Mouse (Mus musculus) heart, embryonic 16.5 days (tissue): ENCODE data around the gene Clec10a. TPM values are rescaled to one million over a fixed set of nuclear protein-coding genes. Genes with fewer than 3 reads are reported as not detected.
"Not testable (repeated sequence)": the region's sequence is repeated elsewhere in the genome, so short reads cannot be mapped to it uniquely, and the experiment has no call there.

Experiments used
- ATAC-seq: fragments of 200-750 bp; cut with Nextera tagmentation; replicated peaks from 2 replicates; pipeline ENCODE4 v1.8.0; 2017; ENCODE audit warnings: moderate number of reproducible peaks; ENCODE audit not compliant: insufficient read depth, low FRiP score; ENCODE audit errors: extremely low read depth
- H3K27ac ChIP-seq: fragments of 300-500 bp; sonication (generic); 2 replicates; pipeline ENCODE4 v1.5.1; 2014; ENCODE audit warnings: mild to moderate bottlenecking, low read length, control low read depth, moderate library complexity
- H3K27me3 ChIP-seq: fragments of 300-500 bp; sonication (generic); 2 replicates; pipeline ENCODE4 v1.6.1; 2014; ENCODE audit warnings: low read length, mixed read lengths; ENCODE audit not compliant: control insufficient read depth, insufficient read depth
- H3K36me3 ChIP-seq: fragments of 300-500 bp; sonication (generic); 2 replicates; pipeline ENCODE4 v1.6.1; 2014; ENCODE audit not compliant: control insufficient read depth, insufficient read depth
- H3K4me1 ChIP-seq: fragments of 300-500 bp; sonication (generic); 2 replicates; pipeline ENCODE4 v1.6.1; 2014; ENCODE audit warnings: low read length, mixed read lengths; ENCODE audit not compliant: control insufficient read depth, insufficient read depth
- H3K4me2 ChIP-seq: fragments of 300-500 bp; sonication (generic); 2 replicates; pipeline ENCODE4 v1.6.1; 2014; ENCODE audit warnings: low read depth, mild to moderate bottlenecking, control low read depth, low read length
- H3K4me3 ChIP-seq: fragments of 300-500 bp; sonication (generic); 2 replicates; pipeline ENCODE4 v1.5.1; 2014; ENCODE audit warnings: mild to moderate bottlenecking, control low read depth, low read length
- H3K9ac ChIP-seq: fragments of 300-500 bp; sonication (generic); 2 replicates; pipeline ENCODE4 v1.6.1; 2014; ENCODE audit warnings: low read length, control low read depth
- H3K9me3 ChIP-seq: fragments of 300-500 bp; sonication (generic); replicated peaks from 2 replicates; pipeline ENCODE4 v1.6.1; 2016; ENCODE audit warnings: low read length; ENCODE audit not compliant: control insufficient read depth
- WGBS: fragments of 180-500 bp; shearing (Covaris S2); extraction: QIAGEN DNeasy Blood & Tissue Kit; methylation state at CpG from one replicate; pipeline ENCODE4 v1.1.7; 2014; 5-methylcytosine and 5-hydroxymethylcytosine counted together
- polyA plus RNA-seq: library from polyadenylated mRNA; unstranded; fragments of >200 nt; fragmentation: Nextera tagmentation; extraction: Ambion mirVana; gene quantifications from 2 replicates; pipeline ENCODE4 v1.2.1, GENCODE M21; 2015

Clec10a gene
- polyA plus RNA-seq, 1 experiment from 2014 or later, result 1.1 TPM

DNA sequence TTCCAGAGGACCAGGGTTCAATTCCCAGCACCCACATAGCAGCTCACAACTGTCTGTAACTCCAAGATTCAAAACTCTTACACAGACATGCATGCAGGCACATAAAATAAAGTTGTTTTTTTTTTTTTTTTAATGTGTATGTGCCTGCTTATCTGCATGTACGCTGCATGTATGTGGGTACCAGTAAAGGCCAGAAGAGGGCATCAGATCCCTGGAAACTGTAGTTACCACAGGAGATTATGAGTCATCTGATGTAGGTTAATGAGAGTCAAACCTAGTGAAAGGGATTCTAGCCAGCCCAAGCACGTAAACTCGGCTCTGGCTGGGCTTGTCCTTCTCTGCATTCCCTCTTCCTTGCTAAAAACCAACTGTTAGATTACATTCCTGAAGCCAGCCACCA is 4.9 kb upstream of the Clec10a start:
- H3K36me3 ChIP-seq, result no peaks in the 10 kb centered on the region
- no peak for ATAC-seq
- no peak overlapping the region for H3K9ac ChIP-seq
- no peak overlapping the region for H3K4me3 ChIP-seq
- H3K4me1 ChIP-seq, result no peaks in the 10 kb centered on the region
- H3K9me3 ChIP-seq, result 0 out of 2 replicates have a peak, but pooled peaks cover 3% of the 10 kb centered on the region
- H3K27ac ChIP-seq, result no peak overlapping the region
- 65% methylated on average over 3 of the region's 3 CpGs for WGBS
- H3K4me2 ChIP-seq, result no peak overlapping the region
- no peaks in the 10 kb centered on the region for H3K27me3 ChIP-seq

- ATAC-seq, result no peak
- no peak overlapping the region for H3K27ac ChIP-seq
- no peak overlapping the region for H3K4me2 ChIP-seq
- no peaks in the 10 kb centered on the region for H3K4me1 ChIP-seq
- H3K27me3 ChIP-seq, result no peaks in the 10 kb centered on the region
- 55% methylated on average over 3 of the region's 3 CpGs for WGBS
- no peaks in the 10 kb centered on the region for H3K36me3 ChIP-seq
- no peaks in the 10 kb centered on the region for H3K9me3 ChIP-seq
- H3K9ac ChIP-seq, result no peak overlapping the region
- no peak overlapping the region for H3K4me3 ChIP-seq
Measured at GRCm38 (mm10) chr11:70162336-70162735, 6.3 kb downstream of the Clec10a start.

DNA sequence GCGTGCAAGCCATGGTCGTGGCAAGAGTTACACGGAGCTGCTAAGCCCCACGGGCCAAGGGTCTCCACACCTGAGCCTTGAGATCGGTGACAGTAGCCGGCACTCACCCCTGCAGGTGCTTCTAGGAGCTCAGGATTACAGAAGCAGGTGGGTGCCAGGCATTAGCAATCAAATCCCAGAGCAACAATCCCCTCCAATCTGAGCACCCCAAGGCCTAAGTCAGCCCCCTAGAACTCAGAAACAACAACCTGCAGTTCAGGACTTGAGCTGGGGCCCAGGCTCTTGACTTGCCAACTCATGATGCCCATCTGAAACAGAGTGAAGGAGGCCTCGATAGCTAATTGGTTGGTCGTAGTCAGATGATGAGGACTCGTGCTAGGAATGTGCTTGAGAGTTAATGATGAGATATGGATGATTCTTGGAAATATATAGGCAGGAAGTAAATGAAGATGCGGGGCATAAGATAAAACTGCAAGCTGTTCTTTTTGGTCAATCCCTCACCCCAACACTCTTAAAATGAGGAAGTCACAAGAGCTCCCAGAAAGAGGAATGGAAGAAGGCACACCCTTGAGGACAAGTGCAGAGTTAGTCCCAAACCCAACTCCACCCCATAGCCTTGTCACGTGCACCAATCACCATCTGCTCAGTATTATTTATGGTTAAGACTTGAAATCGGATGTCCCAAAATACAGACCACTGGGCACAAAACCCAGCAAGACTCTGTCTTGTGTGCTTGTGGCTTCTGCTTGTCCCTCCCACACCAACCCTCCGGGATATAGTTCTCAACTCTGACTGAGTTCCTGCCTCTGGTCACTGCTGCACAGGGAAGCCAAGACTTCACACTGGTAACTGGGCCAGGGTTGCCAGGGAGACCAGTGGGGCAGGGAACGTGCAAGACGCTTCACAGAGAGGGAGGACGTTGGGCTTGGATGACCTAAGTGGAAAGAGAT is 10.2 kb downstream of the Clec10a start:
- H3K9me3 ChIP-seq, result no peaks in the 10 kb centered on the region

DNA sequence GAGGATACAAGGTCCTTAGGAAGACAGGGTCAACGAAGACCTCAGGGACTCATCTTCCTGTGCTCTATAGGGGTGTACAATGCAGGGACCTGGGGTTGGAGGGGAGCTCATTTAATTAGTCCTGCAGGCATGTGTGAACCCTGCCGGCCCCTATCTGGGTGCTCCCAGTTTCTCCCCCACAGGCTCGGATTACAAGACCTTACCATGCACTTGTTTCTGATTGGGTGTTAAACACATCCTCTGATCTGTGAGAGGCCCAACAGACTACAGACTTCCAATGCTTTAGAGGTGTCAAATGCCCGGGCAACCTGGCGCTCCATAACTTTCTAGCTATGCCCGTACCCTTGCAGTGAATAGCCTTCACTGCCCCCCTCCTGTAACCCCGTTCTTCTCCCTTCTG is 12.1 kb downstream of the Clec10a start:
- H3K9ac ChIP-seq, result no peak overlapping the region
- no peak for ATAC-seq

More for the DNA sequence above, 10.2 kb downstream of the Clec10a start:
- Histone ChIP-seq H3K9ac (no peak overlapping the region), H3K27ac (no peak overlapping the region), H3K27me3 (no peaks in the 10 kb centered on the region), H3K4me2 (no peak overlapping the region), H3K4me3 (no peak overlapping the region), H3K4me1 (no peaks in the 10 kb centered on the region), H3K36me3 (no peaks in the 10 kb centered on the region)
- WGBS, result 61% methylated on average over 16 of the region's 16 CpGs
- no peak for ATAC-seq

DNA sequence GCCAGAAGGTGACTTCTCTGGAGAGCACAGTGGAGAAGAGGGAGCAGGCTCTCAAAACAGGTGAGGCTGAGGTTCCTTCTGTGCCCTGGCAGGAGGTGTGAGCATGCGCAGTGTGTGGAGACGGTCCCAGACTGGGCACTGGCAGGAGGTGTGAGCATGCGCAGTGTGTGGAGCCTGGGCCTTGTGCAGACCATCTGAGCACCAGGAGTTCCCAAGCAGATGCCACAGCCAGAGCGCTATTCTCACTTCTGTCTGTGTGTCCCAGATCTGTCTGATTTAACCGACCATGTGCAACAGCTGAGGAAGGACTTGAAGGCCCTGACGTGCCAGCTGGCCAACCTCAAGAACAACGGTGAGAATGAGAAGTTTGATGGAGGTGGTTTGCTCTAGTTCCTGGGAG is 13.5 kb downstream of the Clec10a start:
- H3K4me1 ChIP-seq, H3K27ac ChIP-seq, ATAC-seq, H3K9ac ChIP-seq, H3K4me3 ChIP-seq, H3K27me3 ChIP-seq, H3K4me2 ChIP-seq, H3K9me3 ChIP-seq, H3K36me3 ChIP-seq: not testable (repeated sequence)
- WGBS, result 85% methylated on average over 7 of the region's 7 CpGs

More for the DNA sequence above, 12.1 kb downstream of the Clec10a start:
- Histone ChIP-seq H3K4me2 (no peak overlapping the region), H3K27me3 (no peaks in the 10 kb centered on the region), H3K4me3 (no peak overlapping the region), H3K27ac (no peak overlapping the region), H3K36me3 (no peaks in the 10 kb centered on the region), H3K4me1 (no peaks in the 10 kb centered on the region), H3K9me3 (no peaks in the 10 kb centered on the region)
- 53% methylated on average over 7 of the region's 7 CpGs for WGBS

DNA sequence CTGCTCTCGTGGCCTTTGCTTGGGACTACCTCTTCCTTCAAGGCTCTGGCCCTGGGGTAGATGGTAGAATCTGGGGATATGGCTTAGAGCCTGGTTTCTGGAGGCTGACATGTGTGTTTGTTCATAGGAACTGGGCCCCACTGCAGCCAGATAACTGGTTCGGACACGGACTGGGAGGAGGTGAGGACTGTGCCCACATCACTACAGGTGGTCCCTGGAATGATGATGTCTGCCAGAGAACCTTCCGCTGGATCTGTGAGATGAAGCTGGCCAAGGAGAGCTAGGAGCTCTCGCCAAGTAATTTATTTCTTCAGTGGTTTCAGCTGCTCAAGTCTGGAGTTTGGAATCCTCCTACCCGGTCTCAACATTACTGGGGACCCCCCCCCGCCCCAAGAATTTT is 14.3 kb downstream of the Clec10a start:
- Histone ChIP-seq H3K27ac (no peak overlapping the region), H3K9ac (no peak overlapping the region), H3K27me3 (no peaks in the 10 kb centered on the region), H3K4me2 (no peak overlapping the region), H3K9me3 (no peaks in the 10 kb centered on the region), H3K36me3 (no peaks in the 10 kb centered on the region), H3K4me3 (no peak overlapping the region), H3K4me1 (no peaks in the 10 kb centered on the region)
- WGBS, result 73% methylated on average over 7 of the region's 7 CpGs
- ATAC-seq, result no peak

DNA sequence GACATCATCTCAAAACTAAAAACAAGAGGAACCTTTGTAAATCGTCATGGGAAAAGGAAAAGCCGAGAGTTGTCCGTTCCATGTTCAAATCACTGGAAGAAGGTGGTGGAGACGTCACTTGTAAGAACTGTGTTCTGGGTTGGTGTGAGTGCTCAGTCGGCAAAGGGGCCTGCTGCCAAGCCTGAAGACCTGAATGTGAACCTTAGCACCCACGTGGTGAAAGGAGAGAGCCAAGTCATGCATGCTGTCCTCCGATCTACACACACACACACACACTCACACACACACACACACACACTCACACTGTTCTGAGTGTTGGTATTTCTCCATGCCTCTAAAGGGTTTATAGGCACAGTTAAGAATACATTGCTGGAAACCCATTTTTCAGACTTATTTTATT is 15.2 kb downstream of the Clec10a start:
- Histone ChIP-seq H3K4me3 (no peak overlapping the region), H3K4me2 (no peak overlapping the region), H3K9ac (no peak overlapping the region), H3K4me1 (no peaks in the 10 kb centered on the region), H3K36me3 (no peaks in the 10 kb centered on the region), H3K27ac (no peak overlapping the region), H3K9me3 (no peaks in the 10 kb centered on the region), H3K27me3 (no peaks in the 10 kb centered on the region)
- 68% methylated on average over 7 of the region's 7 CpGs for WGBS
- ATAC-seq, result no peak

DNA sequence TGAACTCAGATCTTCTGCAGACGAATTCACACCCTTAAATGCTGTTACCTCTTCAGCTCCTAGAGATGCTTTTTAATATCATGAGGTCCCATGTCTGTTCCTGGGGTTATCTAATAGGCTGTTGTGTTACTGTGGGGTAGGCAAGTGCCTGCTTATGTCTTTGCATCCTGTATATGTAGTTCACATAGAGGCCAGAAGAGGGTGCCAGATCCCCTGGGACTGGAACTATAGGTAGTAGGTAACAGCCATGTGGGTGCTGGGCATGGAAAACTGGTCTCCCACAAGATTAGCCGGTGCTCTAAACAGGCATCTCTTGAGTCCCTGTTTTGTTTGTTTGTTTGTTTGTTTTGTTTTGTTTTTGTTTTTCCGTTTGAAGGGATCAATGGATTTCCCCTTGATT is 15.8 kb downstream of the Clec10a start:
- Histone ChIP-seq H3K9ac (no peak overlapping the region), H3K4me1 (no peaks in the 10 kb centered on the region), H3K27ac (no peak overlapping the region), H3K4me3 (no peak overlapping the region), H3K36me3 (no peaks in the 10 kb centered on the region), H3K4me2 (no peak overlapping the region), H3K27me3 (no peaks in the 10 kb centered on the region), H3K9me3 (no peaks in the 10 kb centered on the region)
- no peak for ATAC-seq
- 45% methylated on average over 3 of the region's 3 CpGs for WGBS

GRCm38 (mm10) chr11:70172298-70172697 is 16.3 kb downstream of the Clec10a start:
- 52% methylated on average over 5 of the region's 5 CpGs for WGBS
- no peak for ATAC-seq

More at GRCm38 (mm10) chr11:70172298-70172697, 16.3 kb downstream of the Clec10a start:
- Histone ChIP-seq H3K4me1 (no peaks in the 10 kb centered on the region), H3K4me2 (no peak overlapping the region), H3K9me3 (no peaks in the 10 kb centered on the region), H3K36me3 (no peaks in the 10 kb centered on the region), H3K27me3 (no peaks in the 10 kb centered on the region), H3K4me3 (no peak overlapping the region), H3K27ac (no peak overlapping the region), H3K9ac (no peak overlapping the region)
